ENCODE assay signal across 24 mouse cellular contexts in the genomic region with DNA sequence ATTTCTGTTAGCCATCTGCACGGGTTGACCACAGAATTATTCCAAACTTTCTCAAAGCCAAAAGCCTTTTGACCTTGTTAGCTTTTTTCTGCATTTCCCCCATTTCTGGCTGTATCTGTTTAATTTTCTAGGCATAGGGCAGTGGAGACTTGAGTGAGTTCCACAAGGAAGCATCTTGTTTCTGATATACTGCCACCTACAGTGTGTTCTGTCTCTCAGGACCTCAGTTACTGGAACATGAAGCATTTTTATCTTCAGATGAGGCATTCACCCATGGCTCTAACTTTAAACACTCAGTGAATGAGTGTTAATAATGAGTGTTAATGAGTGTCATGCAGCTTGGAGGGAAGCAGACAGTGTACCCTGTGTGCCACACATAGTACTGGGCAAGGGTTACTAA. TPM values are rescaled to one million over a fixed set of nuclear protein-coding genes. Genes with fewer than 3 reads are reported as not detected.
DNase-seq lines count a peak whose midpoint lies in the region; ATAC-seq and TF ChIP-seq lines count a peak whose summit lies in the region.
"Had no signal": no experiment of that assay in that cellular context is flagged by ENCODE, and none has a peak within 500 bp of the region (broad histone marks: within the 10 kb centered on the region; RNA-seq: fewer than 3 reads in every experiment).

No protein-coding gene starts in this region.

- H3K27ac ChIP-seq in layer of hippocampus, adult 2 months, result no peak overlapping the region
- H3K27ac ChIP-seq: embryonic facial prominence, embryonic 10.5 days; hindbrain, embryonic 13.5 days; kidney, embryonic 15.5 days; lung, embryonic 15.5 days; midbrain, embryonic 13.5 days had no signal

- TF ChIP-seq CTCF in layer of hippocampus, adult 2 months (conservative IDR thresholded peaks at IDR 0.05), result peak; percentile 69

- ATAC-seq in frontal cortex, adult (ENCODE audit: low TSS enrichment), result peak; percentile 68; the same call in 1 of the 2 replicates
- ATAC-seq: midbrain, embryonic 13.5 days had no signal

- no peak overlapping the region for H3K4me3 ChIP-seq in layer of hippocampus, adult 2 months
- H3K4me3 ChIP-seq: embryonic facial prominence, embryonic 10.5 days; heart, embryonic 12.5 days; hindbrain, embryonic 13.5 days; kidney, embryonic 15.5 days; lung, embryonic 15.5 days; midbrain, embryonic 13.5 days; myocyte had no signal

- no peak for DNase-seq in frontal cortex, postnatal 36 days (ENCODE audit: low spot score in 2 of 2)
- no peak for DNase-seq in layer of hippocampus, adult 2 months (ENCODE audit: low spot score in 2 of 2)
- no peak for DNase-seq in layer of hippocampus, postnatal 14 days (ENCODE audit: low spot score in 2 of 2)
- DNase-seq in 3T3-L1 (ENCODE audit: low read depth, low spot score) (peak; percentile 16), MN1 (ENCODE audit: low spot score) (peak; percentile 20)
- no peak for DNase-seq in urinary bladder, postnatal 10 days (ENCODE audit: low spot score)
- DNase-seq in spleen, postnatal 10 days (ENCODE audit: low spot score in 2 of 2), result no peak
- DNase-seq: B cell, adult 2 months; cerebellum, adult 8-10 months; gastrocnemius, postnatal 36 days; heart, postnatal 14 days; thymus, postnatal 4 days had no signal

RNA-seq across cellular contexts. Expression of a gene that starts 8.2 kb away (rescaled TPM):
- total RNA-seq in layer of hippocampus, adult 2 months (2021), result 10 to 100 TPM; 71.1 to 76.9 TPM
- 10 to 100 TPM; 64.7 to 68.4 TPM for total RNA-seq in layer of hippocampus, postnatal 14 days (2021)

RNA-seq across cellular contexts. Expression of a gene that starts 23.0 kb away (rescaled TPM):
- 10 to 100 TPM; 41.1 to 41.5 TPM for total RNA-seq in layer of hippocampus, adult 2 months (2021)
- 10 to 100 TPM; 42.8 to 43.5 TPM for total RNA-seq in layer of hippocampus, postnatal 14 days (2021)

RNA-seq across cellular contexts. Expression of a gene that starts 23.1 kb away (rescaled TPM):
- total RNA-seq in layer of hippocampus, adult 2 months (2021), result 10 to 100 TPM; 32.7 to 35.4 TPM
- 10 to 100 TPM; 36.8 to 38.4 TPM for total RNA-seq in layer of hippocampus, postnatal 14 days (2021)

RNA-seq across cellular contexts. Expression of a gene that starts 29.6 kb away (rescaled TPM):
- under 1 TPM in 1 of 2 experiments, not detected in 1; 0.84 TPM for total RNA-seq in layer of hippocampus, adult 2 months (2021)
- total RNA-seq in layer of hippocampus, postnatal 14 days (2021), result not detected
- total RNA-seq: common myeloid progenitor, adult 5-6 weeks; gastrocnemius, postnatal 36 days; heart, postnatal 14 days; layer of hippocampus, postnatal 25 days; left cerebral cortex, postnatal 36 days; megakaryocyte progenitor cell, adult 5-6 weeks had no signal

RNA-seq across cellular contexts. Expression of a gene that starts 30.1 kb away (rescaled TPM):
- total RNA-seq in layer of hippocampus, adult 2 months (2021), result 10 to 100 TPM in 1 of 2 experiments, 1 to 10 TPM in 1; 8.1 to 10.8 TPM
- 1 to 10 TPM; 8.6 to 9.0 TPM for total RNA-seq in layer of hippocampus, postnatal 14 days (2021)

Comparison
In these comparisons a context has a peak if more than half of its experiments do, and no peak if none do; other contexts are left out.
1. DNase-seq: peak in 3T3-L1 (single experiment) and MN1 (single experiment); none in frontal cortex, postnatal 36 days (0 of 2), layer of hippocampus, adult 2 months (0 of 2), layer of hippocampus, postnatal 14 days (0 of 2), urinary bladder, postnatal 10 days (single experiment) and spleen, postnatal 10 days (0 of 2).